Mouse (Mus musculus): ENCODE data around the gene Creb3l2. TPM values are rescaled to one million over a fixed set of nuclear protein-coding genes. Genes with fewer than 3 reads are reported as not detected.

Gene Creb3l2
- polyA plus RNA-seq, 1 experiment from 2014 or later: 28.7 TPM

GRCm38 (mm10) chr6:37336381-37336780 lies 105.6 kb downstream of the Creb3l2 start:
- H3K27ac ChIP-seq (ENCODE audit: low read length): peak overlapping the region; percentile 18; the same call in 1 of the 2 replicates
- H3K4me3 ChIP-seq (ENCODE audit: low read depth, low read length): no peak overlapping the region
- H3K4me1 ChIP-seq (ENCODE audit: control insufficient read depth, insufficient read depth, low read length): peaks cover 8% of the 10 kb centered on the region
- 72% methylated on average over 7 of the region's 7 CpGs for WGBS
- no peak overlapping the region for H3K4me2 ChIP-seq (replicated peaks; ENCODE audit: low read depth, low read length)
- no peak for ATAC-seq (ENCODE audit: insufficient number of reproducible peaks, insufficient read depth, low FRiP score, low read depth)
- no peaks in the 10 kb centered on the region for H3K27me3 ChIP-seq (ENCODE audit: control insufficient read depth, insufficient read depth, low read length)
- no peaks in the 10 kb centered on the region for H3K9me3 ChIP-seq (ENCODE audit: control insufficient read depth, low read depth, low read length)
- H3K36me3 ChIP-seq (ENCODE audit: control insufficient read depth, insufficient read depth, low read length): peaks cover 52% of the 10 kb centered on the region
- no peak overlapping the region for H3K9ac ChIP-seq (replicated peaks; ENCODE audit: low read depth, low read length)

- no peak for ATAC-seq (ENCODE audit: insufficient number of reproducible peaks, insufficient read depth, low FRiP score, low read depth)
- H3K9ac ChIP-seq (replicated peaks; ENCODE audit: low read depth, low read length): no peak overlapping the region
- H3K36me3 ChIP-seq (ENCODE audit: control insufficient read depth, insufficient read depth, low read length): peaks cover 38% of the 10 kb centered on the region
- H3K4me3 ChIP-seq (ENCODE audit: low read depth, low read length): no peak overlapping the region
- H3K27ac ChIP-seq (ENCODE audit: low read length): no peak overlapping the region
- peaks cover 19% of the 10 kb centered on the region for H3K4me1 ChIP-seq (ENCODE audit: control insufficient read depth, insufficient read depth, low read length)
- WGBS: 53% methylated on average over 10 of the region's 10 CpGs
- H3K27me3 ChIP-seq (ENCODE audit: control insufficient read depth, insufficient read depth, low read length): no peaks in the 10 kb centered on the region
- H3K9me3 ChIP-seq (ENCODE audit: control insufficient read depth, low read depth, low read length): no peaks in the 10 kb centered on the region
- no peak overlapping the region for H3K4me2 ChIP-seq (replicated peaks; ENCODE audit: low read depth, low read length)
These were observed 109.1 kb downstream of the Creb3l2 start for GRCm38 (mm10) chr6:37332846-37333245.

- WGBS: 52% methylated on average over 5 of the region's 5 CpGs
- no peak overlapping the region for H3K4me2 ChIP-seq (replicated peaks; ENCODE audit: low read depth, low read length)
- peak overlapping the region; percentile 55 for H3K27ac ChIP-seq (ENCODE audit: low read length)
- H3K27me3 ChIP-seq (ENCODE audit: control insufficient read depth, insufficient read depth, low read length): no peaks in the 10 kb centered on the region
- no peaks in the 10 kb centered on the region for H3K9me3 ChIP-seq (ENCODE audit: control insufficient read depth, low read depth, low read length)
- peaks cover 18% of the 10 kb centered on the region for H3K4me1 ChIP-seq (ENCODE audit: control insufficient read depth, insufficient read depth, low read length)
- peak; percentile 42; the same call in 1 of the 2 replicates for ATAC-seq (ENCODE audit: insufficient number of reproducible peaks, insufficient read depth, low FRiP score, low read depth)
- H3K36me3 ChIP-seq (ENCODE audit: control insufficient read depth, insufficient read depth, low read length): peaks cover 27% of the 10 kb centered on the region
- no peak overlapping the region for H3K9ac ChIP-seq (replicated peaks; ENCODE audit: low read depth, low read length)
- H3K4me3 ChIP-seq (ENCODE audit: low read depth, low read length): no peak overlapping the region
These were observed 111.8 kb downstream of the Creb3l2 start for GRCm38 (mm10) chr6:37329901-37330864.

- Histone ChIP-seq H3K4me2 (replicated peaks; ENCODE audit: low read depth, low read length) (no peak overlapping the region), H3K27me3 (ENCODE audit: control insufficient read depth, insufficient read depth, low read length) (no peaks in the 10 kb centered on the region), H3K9me3 (ENCODE audit: control insufficient read depth, low read depth, low read length) (no peaks in the 10 kb centered on the region), H3K4me1 (ENCODE audit: control insufficient read depth, insufficient read depth, low read length) (peaks cover 18% of the 10 kb centered on the region), H3K27ac (ENCODE audit: low read length) (no peak overlapping the region; the same call in 1 of the 2 replicates), H3K4me3 (ENCODE audit: low read depth, low read length) (no peak overlapping the region), H3K36me3 (ENCODE audit: control insufficient read depth, insufficient read depth, low read length) (peaks cover 24% of the 10 kb centered on the region), H3K9ac (replicated peaks; ENCODE audit: low read depth, low read length) (no peak overlapping the region)
- no peak for ATAC-seq (ENCODE audit: insufficient number of reproducible peaks, insufficient read depth, low FRiP score, low read depth)
- 76% methylated on average over 3 of the region's 3 CpGs for WGBS
These were observed 112.6 kb downstream of the Creb3l2 start for GRCm38 (mm10) chr6:37329376-37329775.

- H3K27me3 ChIP-seq (ENCODE audit: control insufficient read depth, insufficient read depth, low read length): no peaks in the 10 kb centered on the region
- no peak overlapping the region for H3K4me2 ChIP-seq (replicated peaks; ENCODE audit: low read depth, low read length)
- peaks cover 17% of the 10 kb centered on the region for H3K36me3 ChIP-seq (ENCODE audit: control insufficient read depth, insufficient read depth, low read length)
- H3K27ac ChIP-seq (ENCODE audit: low read length): no peak overlapping the region
- 53% methylated on average over 7 of the region's 7 CpGs for WGBS
- H3K9ac ChIP-seq (replicated peaks; ENCODE audit: low read depth, low read length): no peak overlapping the region
- no peaks in the 10 kb centered on the region for H3K9me3 ChIP-seq (ENCODE audit: control insufficient read depth, low read depth, low read length)
- H3K4me1 ChIP-seq (ENCODE audit: control insufficient read depth, insufficient read depth, low read length): peaks cover 18% of the 10 kb centered on the region
- ATAC-seq (ENCODE audit: insufficient number of reproducible peaks, insufficient read depth, low FRiP score, low read depth): no peak
- no peak overlapping the region for H3K4me3 ChIP-seq (ENCODE audit: low read depth, low read length)
These were observed 113.3 kb downstream of the Creb3l2 start for GRCm38 (mm10) chr6:37328671-37329070.

- Histone ChIP-seq H3K36me3 (ENCODE audit: control insufficient read depth, insufficient read depth, low read length) (peaks cover 14% of the 10 kb centered on the region), H3K4me1 (ENCODE audit: control insufficient read depth, insufficient read depth, low read length) (peaks cover 18% of the 10 kb centered on the region), H3K27me3 (ENCODE audit: control insufficient read depth, insufficient read depth, low read length) (no peaks in the 10 kb centered on the region), H3K9me3 (ENCODE audit: control insufficient read depth, low read depth, low read length) (no peaks in the 10 kb centered on the region), H3K4me2 (replicated peaks; ENCODE audit: low read depth, low read length) (no peak overlapping the region), H3K27ac (ENCODE audit: low read length) (no peak overlapping the region), H3K9ac (replicated peaks; ENCODE audit: low read depth, low read length) (no peak overlapping the region), H3K4me3 (ENCODE audit: low read depth, low read length) (no peak overlapping the region)
- 70% methylated on average over 6 of the region's 6 CpGs for WGBS
- ATAC-seq (ENCODE audit: insufficient number of reproducible peaks, insufficient read depth, low FRiP score, low read depth): no peak
These were observed 114.4 kb downstream of the Creb3l2 start for GRCm38 (mm10) chr6:37327519-37327918.

- WGBS: 25% methylated on average over 8 of the region's 8 CpGs
- ATAC-seq (ENCODE audit: insufficient number of reproducible peaks, insufficient read depth, low FRiP score, low read depth): no peak
- H3K27ac ChIP-seq (ENCODE audit: low read length): peak overlapping the region; percentile 36; the same call in 1 of the 2 replicates
These were observed 115.4 kb downstream of the Creb3l2 start for GRCm38 (mm10) chr6:37326603-37326955.

GRCm38 (mm10) chr6:37325906-37326602 lies 115.9 kb downstream of the Creb3l2 start:
- no peak overlapping the region for H3K9ac ChIP-seq (replicated peaks; ENCODE audit: low read depth, low read length)
- WGBS: 90% methylated on average over 9 of the region's 9 CpGs
- ATAC-seq (ENCODE audit: insufficient number of reproducible peaks, insufficient read depth, low FRiP score, low read depth): no peak

More at GRCm38 (mm10) chr6:37326603-37326955, 115.4 kb downstream of the Creb3l2 start:
- no peak overlapping the region for H3K4me3 ChIP-seq (ENCODE audit: low read depth, low read length)
- H3K9me3 ChIP-seq (ENCODE audit: control insufficient read depth, low read depth, low read length): no peaks in the 10 kb centered on the region
- H3K36me3 ChIP-seq (ENCODE audit: control insufficient read depth, insufficient read depth, low read length): peaks cover 5% of the 10 kb centered on the region; the same call in 1 of the 2 replicates
- H3K9ac ChIP-seq (replicated peaks; ENCODE audit: low read depth, low read length): no peak overlapping the region
- H3K4me1 ChIP-seq (ENCODE audit: control insufficient read depth, insufficient read depth, low read length): peaks cover 18% of the 10 kb centered on the region
- H3K27me3 ChIP-seq (ENCODE audit: control insufficient read depth, insufficient read depth, low read length): no peaks in the 10 kb centered on the region
- H3K4me2 ChIP-seq (replicated peaks; ENCODE audit: low read depth, low read length): no peak overlapping the region

More at GRCm38 (mm10) chr6:37325906-37326602, 115.9 kb downstream of the Creb3l2 start:
- no peak overlapping the region for H3K4me3 ChIP-seq (ENCODE audit: low read depth, low read length)
- H3K4me2 ChIP-seq (replicated peaks; ENCODE audit: low read depth, low read length): no peak overlapping the region
- peak overlapping the region; percentile 36; the same call in 1 of the 2 replicates for H3K27ac ChIP-seq (ENCODE audit: low read length)
- no peaks in the 10 kb centered on the region for H3K27me3 ChIP-seq (ENCODE audit: control insufficient read depth, insufficient read depth, low read length)
- H3K36me3 ChIP-seq (ENCODE audit: control insufficient read depth, insufficient read depth, low read length): no peaks in the 10 kb centered on the region
- H3K4me1 ChIP-seq (ENCODE audit: control insufficient read depth, insufficient read depth, low read length): peaks cover 18% of the 10 kb centered on the region
- H3K9me3 ChIP-seq (ENCODE audit: control insufficient read depth, low read depth, low read length): no peaks in the 10 kb centered on the region

All from stomach, embryonic 14.5 days (tissue).